Mouse (Mus musculus) E14TG2a.4 (cell line): ENCODE data around the gene Dap.

Experiments used
- H3K27me3 ChIP-seq: 2 replicates; pipeline ENCODE4 v1.6.1; 2014; ENCODE audit warnings: low read length, control low read depth; ENCODE audit not compliant: insufficient read depth
- H3K36me3 ChIP-seq: 2 replicates; pipeline ENCODE4 v1.6.1; 2014; ENCODE audit warnings: low read length, control low read depth; ENCODE audit not compliant: insufficient read depth
- H3K4me1 ChIP-seq: replicated peaks from 2 replicates; pipeline ENCODE4 v1.6.1; 2014; ENCODE audit warnings: low read depth, low read length, control low read depth
- H3K4me3 ChIP-seq: replicated peaks from 2 replicates; pipeline ENCODE4 v1.5.1; 2014; ENCODE audit warnings: mild to moderate bottlenecking, low read length
- H3K9me3 ChIP-seq: 2 replicates; pipeline ENCODE4 v1.6.1; 2014; ENCODE audit warnings: low read length, control low read depth
- CTCF ChIP-seq: conservative IDR thresholded peaks from 2 replicates; pipeline ENCODE4 v1.5.1; 2014; ENCODE audit warnings: low read length
- NANOG ChIP-seq: IDR thresholded peaks from 2 replicates; pipeline ENCODE4 v1.6.1; 2014; ENCODE audit warnings: borderline replicate concordance, low read length, mixed read lengths
- POU5F1 ChIP-seq: IDR thresholded peaks from 2 replicates; pipeline ENCODE4 v1.6.1; 2014; ENCODE audit warnings: low read length, borderline replicate concordance

Dap gene

GRCm38 (mm10) chr15:31233006-31233405 lies 8.9 kb downstream of the Dap start:
- Histone ChIP-seq H3K27me3 (no peaks in the 10 kb centered on the region), H3K9me3 (peaks cover 11% of the 10 kb centered on the region; the same call in 1 of the 2 replicates), H3K4me1 (no peaks in the 10 kb centered on the region), H3K36me3 (no peaks in the 10 kb centered on the region), H3K4me3 (no peak overlapping the region)
- TF ChIP-seq NANOG = no peak
- TF ChIP-seq CTCF = no peak
- TF ChIP-seq POU5F1 = no peak

- no peaks in the 10 kb centered on the region for H3K4me1 ChIP-seq
- H3K36me3 ChIP-seq = no peaks in the 10 kb centered on the region
- peaks cover 3% of the 10 kb centered on the region; the same call in 1 of the 2 replicates for H3K9me3 ChIP-seq
- H3K27me3 ChIP-seq = no peaks in the 10 kb centered on the region
- no peak for TF ChIP-seq POU5F1
- no peak overlapping the region for H3K4me3 ChIP-seq
Observed at GRCm38 (mm10) chr15:31235794-31236548, 11.9 kb downstream of the Dap start.

GRCm38 (mm10) chr15:31236549-31236907 lies 12.4 kb downstream of the Dap start:
- Histone ChIP-seq H3K4me3 (no peak overlapping the region), H3K36me3 (no peaks in the 10 kb centered on the region), H3K4me1 (no peaks in the 10 kb centered on the region), H3K27me3 (no peaks in the 10 kb centered on the region), H3K9me3 (peaks cover 2% of the 10 kb centered on the region; the same call in 1 of the 2 replicates)
- no peak for TF ChIP-seq NANOG
- TF ChIP-seq POU5F1 = no peak
- no peak for TF ChIP-seq CTCF

- TF ChIP-seq NANOG = no peak
- no peak for TF ChIP-seq POU5F1
- TF ChIP-seq CTCF = no peak
- H3K36me3 ChIP-seq = no peaks in the 10 kb centered on the region
- peaks cover 10% of the 10 kb centered on the region for H3K9me3 ChIP-seq
- no peaks in the 10 kb centered on the region for H3K4me1 ChIP-seq
- no peak overlapping the region for H3K4me3 ChIP-seq
- H3K27me3 ChIP-seq = no peaks in the 10 kb centered on the region
Observed at GRCm38 (mm10) chr15:31237368-31237767, 13.3 kb downstream of the Dap start.

GRCm38 (mm10) chr15:31237898-31238297 lies 13.8 kb downstream of the Dap start:
- no peaks in the 10 kb centered on the region for H3K36me3 ChIP-seq
- no peaks in the 10 kb centered on the region for H3K4me1 ChIP-seq
- no peak overlapping the region for H3K4me3 ChIP-seq
- TF ChIP-seq CTCF (no peak), POU5F1 (no peak), NANOG (no peak)
- H3K27me3 ChIP-seq = no peaks in the 10 kb centered on the region
- H3K9me3 ChIP-seq = peaks cover 10% of the 10 kb centered on the region

GRCm38 (mm10) chr15:31238611-31239010 lies 14.5 kb downstream of the Dap start:
- Histone ChIP-seq H3K36me3 (no peaks in the 10 kb centered on the region), H3K4me3 (no peak overlapping the region), H3K27me3 (no peaks in the 10 kb centered on the region; the same call in 1 of the 2 replicates), H3K4me1 (no peaks in the 10 kb centered on the region), H3K9me3 (peaks cover 10% of the 10 kb centered on the region)
- TF ChIP-seq CTCF = no peak
- no peak for TF ChIP-seq POU5F1
- TF ChIP-seq NANOG = no peak

- no peaks in the 10 kb centered on the region for H3K36me3 ChIP-seq
- H3K27me3 ChIP-seq = no peaks in the 10 kb centered on the region; the same call in 1 of the 2 replicates
- TF ChIP-seq CTCF (no peak), POU5F1 (no peak), NANOG (no peak)
- no peak overlapping the region for H3K4me3 ChIP-seq
- peaks cover 10% of the 10 kb centered on the region for H3K9me3 ChIP-seq
- H3K4me1 ChIP-seq = no peaks in the 10 kb centered on the region
Observed at GRCm38 (mm10) chr15:31239713-31240112, 15.6 kb downstream of the Dap start.

GRCm38 (mm10) chr15:31240181-31240580 lies 16.1 kb downstream of the Dap start:
- Histone ChIP-seq H3K4me3 (no peak overlapping the region), H3K4me1 (no peaks in the 10 kb centered on the region), H3K36me3 (no peaks in the 10 kb centered on the region), H3K27me3 (no peaks in the 10 kb centered on the region; the same call in 1 of the 2 replicates), H3K9me3 (peaks cover 10% of the 10 kb centered on the region)
- TF ChIP-seq POU5F1 (no peak), CTCF (no peak), NANOG (no peak)

- no peaks in the 10 kb centered on the region for H3K36me3 ChIP-seq
- H3K4me1 ChIP-seq = peaks cover 13% of the 10 kb centered on the region; the same call in 1 of the 2 replicates
- H3K4me3 ChIP-seq = no peak overlapping the region
- H3K9me3 ChIP-seq = peaks cover 10% of the 10 kb centered on the region
- peaks cover 15% of the 10 kb centered on the region for H3K27me3 ChIP-seq
- TF ChIP-seq POU5F1 = no peak
- TF ChIP-seq CTCF = no peak
- TF ChIP-seq NANOG = no peak
Observed at GRCm38 (mm10) chr15:31243260-31243659, 19.1 kb downstream of the Dap start.
